ENCODE assay signal across 10 mouse cellular contexts in genomic region chr10:90493436-90493835, GRCm38 (mm10).
A peak's percentile ranks its signal among the peaks of the same experiment; 100 is the strongest.
DNase-seq lines count a peak whose midpoint lies in the region; ATAC-seq and TF ChIP-seq lines count a peak whose summit lies in the region.
"Had no signal": no experiment of that assay in that cellular context is flagged by ENCODE, and none has a peak within 500 bp of the region (broad histone marks: within the 10 kb centered on the region; RNA-seq: fewer than 3 reads in every experiment).

No protein-coding gene starts in this region.

- H3K27ac ChIP-seq in left cerebral cortex, adult 2 months = peak overlapping the region; percentile 89
- no peak overlapping the region for H3K27ac ChIP-seq in liver, embryonic 12.5 days

- TF ChIP-seq CTCF in left cerebral cortex, adult 2 months (IDR thresholded peaks at IDR 0.05) = no peak

- H3K36me3 ChIP-seq in liver, embryonic 12.5 days = no peaks in the 10 kb centered on the region

- no peak overlapping the region for H3K4me2 ChIP-seq in liver, embryonic 12.5 days

- intact Hi-C loops in left cerebral cortex, adult 2 months (cut with DNase I) = loop anchor here (5.0 kb wide), 1 partner anchor 184 kb away; no protein-coding TSS in a partner anchor

- H3K4me3 ChIP-seq in left cerebral cortex, adult 2 months = no peak overlapping the region
- no peak overlapping the region for H3K4me3 ChIP-seq in liver, embryonic 12.5 days

- no peak for ATAC-seq in liver, embryonic 12.5 days
- ATAC-seq: intestine, postnatal 0 days had no signal

- no peak overlapping the region for H3K9ac ChIP-seq in liver, embryonic 12.5 days

- no peaks in the 10 kb centered on the region for H3K27me3 ChIP-seq in liver, embryonic 12.5 days (replicated peaks)

- WGBS in liver, embryonic 12.5 days (ENCODE audit: insufficient replicate concordance) = 67% methylated on average over 7 of the region's 7 CpGs

- 0 out of 2 replicates have a peak, but pooled peaks cover 3% of the 10 kb centered on the region for H3K9me3 ChIP-seq in liver, embryonic 12.5 days (replicated peaks)

- DNase-seq in adrenal gland, adult (ENCODE audit: inconsistent age in 2 of 2, low spot score in 1 of 2) = peak; percentile 12 to 62
- DNase-seq in adrenal gland, postnatal 4 days (ENCODE audit: low spot score in 2 of 2) = no peak
- peak; percentile 11 for DNase-seq in ovary, postnatal 14 days (ENCODE audit: low spot score)
- no peak for DNase-seq in ovary, postnatal 10 days (ENCODE audit: low spot score)
- DNase-seq in left cerebral cortex, adult 2 months (ENCODE audit: extremely low spot score in 1 of 2, low spot score in 2 of 2) = peak; percentile 37 to 55
- no peak for DNase-seq in urinary bladder, postnatal 14 days (ENCODE audit: low spot score)
- DNase-seq in lung, postnatal 36 days = no peak
- DNase-seq: gastrocnemius, postnatal 14 days had no signal

- no peaks in the 10 kb centered on the region for H3K4me1 ChIP-seq in liver, embryonic 12.5 days

Comparison
In these comparisons a context has a peak if more than half of its experiments do, and no peak if none do; other contexts are left out.
1. DNase-seq: peak in adrenal gland, adult (2 of 2), ovary, postnatal 14 days (single experiment) and left cerebral cortex, adult 2 months (2 of 2); none in adrenal gland, postnatal 4 days (0 of 2), ovary, postnatal 10 days (single experiment), urinary bladder, postnatal 14 days (single experiment) and lung, postnatal 36 days (single experiment).